9 mouse cellular contexts compared by ENCODE assay signal in genomic region chr4:58552229-58552628, GRCm38 (mm10). TPM values are rescaled to one million over a fixed set of nuclear protein-coding genes. Genes with fewer than 3 reads are reported as not detected.
DNase-seq lines count a peak whose midpoint lies in the region; ATAC-seq and TF ChIP-seq lines count a peak whose summit lies in the region.
"Had no signal": no experiment of that assay in that cellular context is flagged by ENCODE, and none has a peak within 500 bp of the region (broad histone marks: within the 10 kb centered on the region; RNA-seq: fewer than 3 reads in every experiment).

No protein-coding gene starts in this region.

- H3K9me3 ChIP-seq in intestine, embryonic 16.5 days (ENCODE audit: control insufficient read depth, low read length), result no peaks in the 10 kb centered on the region
- no peaks in the 10 kb centered on the region for H3K9me3 ChIP-seq in neural tube, embryonic 13.5 days

- H3K4me2 ChIP-seq in intestine, embryonic 16.5 days (ENCODE audit: low read depth, low read length), result peak overlapping the region; percentile 79
- H3K4me2 ChIP-seq in neural tube, embryonic 13.5 days, result peak overlapping the region; percentile 97

- no peak for TF ChIP-seq POLR2A in lung, adult 2 months (IDR thresholded peaks at IDR 0.05; ENCODE audit: borderline replicate concordance, extremely low read depth, low read depth, low read length)
- 0 out of 2 replicates have a peak, but pooled peaks have one; percentile 8 for TF ChIP-seq POLR2A in embryonic fibroblast, embryonic 13.5 days (IDR thresholded peaks at IDR 0.05; ENCODE audit: low read depth, low read length)

- 16% methylated on average over 10 of the region's 10 CpGs for WGBS in lung, adult 2 months
- WGBS in intestine, embryonic 16.5 days, result 8% methylated on average over 10 of the region's 10 CpGs
- WGBS in neural tube, embryonic 13.5 days, result 4% methylated on average over 10 of the region's 10 CpGs

- H3K9ac ChIP-seq in intestine, embryonic 16.5 days (ENCODE audit: low read depth, low read length), result peak overlapping the region; percentile 91
- peak overlapping the region; percentile 72 for H3K9ac ChIP-seq in neural tube, embryonic 13.5 days

- H3K4me3 ChIP-seq in lung, adult 2 months (replicated peaks; ENCODE audit: extremely low read depth, low read depth, low read length), result peak overlapping the region; percentile 12
- H3K4me3 ChIP-seq in embryonic fibroblast, embryonic 13.5 days (ENCODE audit: insufficient read depth, low read length), result peak overlapping the region; percentile 87
- peak overlapping the region; percentile 79 for H3K4me3 ChIP-seq in intestine, embryonic 16.5 days (ENCODE audit: low read length)
- H3K4me3 ChIP-seq in neural tube, embryonic 13.5 days, result peak overlapping the region; percentile 71

- DNase-seq in lung, adult 2 months, result no peak
- DNase-seq in lung, postnatal 36 days, result no peak
- DNase-seq in gastrocnemius, postnatal 25 days, result no peak
- no peak for DNase-seq in cerebellum, adult 11 months
- no peak for DNase-seq in frontal cortex, postnatal 14 days (ENCODE audit: low spot score in 2 of 2)

- H3K4me1 ChIP-seq in lung, adult 2 months (ENCODE audit: control insufficient read depth, insufficient read depth, low read length), result no peaks in the 10 kb centered on the region; the same call in 1 of the 2 replicates
- no peaks in the 10 kb centered on the region for H3K4me1 ChIP-seq in embryonic fibroblast, embryonic 13.5 days (ENCODE audit: control insufficient read depth, insufficient read depth, low read length)
- peaks cover 24% of the 10 kb centered on the region for H3K4me1 ChIP-seq in intestine, embryonic 16.5 days (ENCODE audit: control insufficient read depth, insufficient read depth, low read length)
- H3K4me1 ChIP-seq in neural tube, embryonic 13.5 days (replicated peaks), result peaks cover 16% of the 10 kb centered on the region

- no peaks in the 10 kb centered on the region for H3K27me3 ChIP-seq in intestine, embryonic 16.5 days (replicated peaks; ENCODE audit: control insufficient read depth, insufficient read depth, low read length)
- H3K27me3 ChIP-seq in neural tube, embryonic 13.5 days, result peaks cover 29% of the 10 kb centered on the region
- H3K27me3 ChIP-seq: Patski had no signal

- TF ChIP-seq CTCF in lung, adult 2 months (IDR thresholded peaks at IDR 0.05; ENCODE audit: insufficient read depth, low read length), result no peak
- no peak for TF ChIP-seq CTCF in embryonic fibroblast, embryonic 13.5 days (IDR thresholded peaks at IDR 0.05; ENCODE audit: borderline replicate concordance, insufficient read depth, low read length)

- H3K36me3 ChIP-seq in intestine, embryonic 16.5 days (ENCODE audit: control insufficient read depth, insufficient read depth, low read length), result no peaks in the 10 kb centered on the region
- no peaks in the 10 kb centered on the region for H3K36me3 ChIP-seq in neural tube, embryonic 13.5 days

- ATAC-seq in intestine, embryonic 16.5 days, result no peak
- no peak for ATAC-seq in neural tube, embryonic 13.5 days (ENCODE audit: low read depth)

- H3K27ac ChIP-seq in embryonic fibroblast, embryonic 13.5 days (ENCODE audit: insufficient read depth, low read length), result peak overlapping the region; percentile 74
- H3K27ac ChIP-seq in intestine, embryonic 16.5 days (ENCODE audit: low read length), result peak overlapping the region; percentile 94
- no peak overlapping the region; the same call in 1 of the 2 replicates for H3K27ac ChIP-seq in neural tube, embryonic 13.5 days (replicated peaks)

RNA-seq across cellular contexts. Expression of gene Lpar1, which starts 1.5 kb away (rescaled TPM):
- polyA plus RNA-seq in lung, adult 2 months (2012; rRNA removed), result 27.8 and 29.0 TPM in 2 replicates
- polyA plus RNA-seq in embryonic fibroblast, embryonic 13.5 days (2011; ENCODE audit: insufficient read length, low read depth, missing spikeins), result 52.8 and 67.1 TPM in 2 replicates
- polyA plus RNA-seq in intestine, embryonic 16.5 days (2015; fragmentation: Nextera tagmentation; extraction: Ambion mirVana), result 53.4 and 54.1 TPM in 2 replicates
- polyA plus RNA-seq in neural tube, embryonic 13.5 days (2015; fragmentation: Nextera tagmentation; extraction: Ambion mirVana), result 21.9 and 27.4 TPM in 2 replicates
- total RNA-seq in gastrocnemius, postnatal 25 days (2021), result 10 to 100 TPM; 14.8 to 15.4 TPM

Comparison
In these comparisons a context has a peak if more than half of its experiments do, and no peak if none do; other contexts are left out.
1. H3K4me3 ChIP-seq: peak in every context shown above with its lines; median percentile 87 in embryonic fibroblast, embryonic 13.5 days; 79 in intestine, embryonic 16.5 days; 71 in neural tube, embryonic 13.5 days; 12 in lung, adult 2 months.